Mouse (Mus musculus) heart, postnatal 0 days (tissue): ENCODE data around the gene Mrpl36. TPM values are rescaled to one million over a fixed set of nuclear protein-coding genes. Genes with fewer than 3 reads are reported as not detected.
A peak's percentile ranks its signal among the peaks of the same experiment; 100 is the strongest.

ENCODE experiments used
- ATAC-seq: fragments of 200-750 bp; cut with Nextera tagmentation; 2 replicates; pipeline ENCODE4 v1.8.0; 2017; ENCODE audit warnings: low read depth, moderate number of reproducible peaks, moderate library complexity; ENCODE audit not compliant: insufficient read depth
- DNase-seq: peaks from one replicate; pipeline ENCODE4 v3.0.0-alpha.2; 2016; ENCODE audit warnings: low spot score
- H3K27ac ChIP-seq: fragments of 300-500 bp; sonication (generic); 2 replicates; pipeline ENCODE4 v1.5.1; 2014; ENCODE audit warnings: low read depth, mild to moderate bottlenecking
- H3K27me3 ChIP-seq: fragments of 300-500 bp; sonication (generic); 2 replicates; pipeline ENCODE4 v1.6.1; 2014; ENCODE audit warnings: low read length, mixed read lengths; ENCODE audit not compliant: control insufficient read depth, insufficient read depth
- H3K36me3 ChIP-seq: fragments of 300-500 bp; sonication (generic); replicated peaks from 2 replicates; pipeline ENCODE4 v1.6.1; 2014; ENCODE audit warnings: low read length, mixed read lengths; ENCODE audit not compliant: control insufficient read depth, insufficient read depth
- H3K4me1 ChIP-seq: fragments of 300-500 bp; sonication (generic); 2 replicates; pipeline ENCODE4 v1.6.1; 2014; ENCODE audit warnings: antibody characterized with exemption; ENCODE audit not compliant: control insufficient read depth, insufficient read depth
- H3K4me2 ChIP-seq: fragments of 300-500 bp; sonication (generic); 2 replicates; pipeline ENCODE4 v1.6.1; 2014; ENCODE audit warnings: low read depth, mild to moderate bottlenecking, low read length, moderate library complexity
- H3K4me3 ChIP-seq: fragments of 300-500 bp; sonication (generic); 2 replicates; pipeline ENCODE4 v1.5.1; 2014; ENCODE audit warnings: low read depth, low read length
- H3K9ac ChIP-seq: fragments of 300-500 bp; sonication (generic); replicated peaks from 2 replicates; pipeline ENCODE4 v1.6.1; 2014; ENCODE audit warnings: low read depth, low read length, mixed read lengths
- H3K9me3 ChIP-seq: fragments of 300-500 bp; sonication (generic); replicated peaks from 2 replicates; pipeline ENCODE4 v1.6.1; 2016; ENCODE audit warnings: low read length; ENCODE audit not compliant: control insufficient read depth
- CTCF ChIP-seq: IDR thresholded peaks from 2 replicates; pipeline ENCODE4 v1.5.1; 2016; ENCODE audit warnings: antibody characterized with exemption, control low read depth, low read depth
- EP300 ChIP-seq: IDR thresholded peaks from 2 replicates; pipeline ENCODE4 v1.6.1; 2016; ENCODE audit warnings: antibody characterized with exemption, low read depth
- WGBS: fragments of 180-500 bp; shearing (Covaris S2); extraction: QIAGEN DNeasy Blood & Tissue Kit; methylation state at CpG from one replicate; pipeline ENCODE4 v1.1.7; 2014; 5-methylcytosine and 5-hydroxymethylcytosine counted together
- polyA plus RNA-seq: library from polyadenylated mRNA; unstranded; fragments of >200 nt; fragmentation: Nextera tagmentation; extraction: Ambion mirVana; gene quantifications from 2 replicates; pipeline ENCODE4 v1.2.1, GENCODE M21; 2015
- total RNA-seq: library from RNA; depleted of rRNA; stranded (reverse); fragments of >200 nt; gene quantifications from 2 replicates; pipeline ENCODE4 v1.2.3, GENCODE M21; 2014; ENCODE audit warnings: low replicate concordance

The Mrpl36 gene
- total and polyA plus RNA-seq, 2 experiments from 2014 or later: 102 to 130 TPM

DNA sequence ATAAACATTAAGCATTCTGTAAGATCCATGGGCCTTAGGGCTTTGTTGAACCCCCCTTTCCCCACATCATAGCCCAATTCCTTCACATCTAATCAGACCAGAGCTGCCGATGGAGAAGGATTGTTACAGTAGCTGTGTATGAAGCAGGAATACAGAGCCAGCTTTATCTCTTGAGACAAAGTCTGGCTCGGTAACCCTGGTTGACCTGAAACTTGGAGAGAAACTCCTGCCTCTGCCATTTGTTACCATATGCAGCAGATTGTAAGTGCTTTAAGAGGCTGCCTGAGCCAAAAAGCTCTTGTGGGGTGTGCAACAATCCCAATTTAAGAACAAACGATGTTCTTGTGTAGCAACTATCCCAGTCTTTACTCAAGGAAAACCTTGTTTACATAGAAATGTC is 3.4 kb downstream of the Mrpl36 start:
- peak; percentile 13 for DNase-seq
- TF ChIP-seq EP300 (no peak), CTCF (no peak)
- Histone ChIP-seq H3K4me1 (peaks cover 46% of the 10 kb centered on the region), H3K9ac (peak overlapping the region; percentile 83), H3K4me2 (peak overlapping the region; percentile 73), H3K4me3 (peak overlapping the region; percentile 70), H3K9me3 (no peaks in the 10 kb centered on the region), H3K27ac (peak overlapping the region; percentile 95), H3K27me3 (no peaks in the 10 kb centered on the region), H3K36me3 (peaks cover 4% of the 10 kb centered on the region; the same call in 1 of the 2 replicates)
- WGBS: 17% methylated on average over 3 of the region's 3 CpGs
- ATAC-seq: no peak

DNA sequence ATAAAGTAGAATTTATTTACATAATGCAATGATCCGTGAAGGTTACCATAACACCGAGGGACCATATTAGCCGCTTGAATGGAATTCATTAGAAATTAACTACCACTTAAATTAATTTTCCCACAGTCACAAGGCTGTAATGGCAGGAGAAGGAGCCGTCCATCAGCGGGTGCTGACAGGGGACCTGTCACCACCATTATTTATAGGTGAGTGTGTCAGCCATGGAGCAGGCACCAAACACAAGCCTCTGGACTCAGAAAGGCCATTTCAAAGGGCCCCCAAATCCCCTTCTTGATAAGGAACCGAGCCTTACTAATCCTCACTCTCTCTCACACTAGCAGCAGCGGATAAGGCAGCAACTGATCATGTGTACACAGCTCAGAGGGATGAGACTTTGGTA is 8.4 kb downstream of the Mrpl36 start:
- ATAC-seq: peak; percentile 79
- TF ChIP-seq EP300: peak; percentile 53; the same call in 1 of the 2 replicates
- no peak for TF ChIP-seq CTCF
- Histone ChIP-seq H3K4me2 (no peak overlapping the region), H3K27ac (peak overlapping the region; percentile 82), H3K36me3 (no peaks in the 10 kb centered on the region), H3K27me3 (no peaks in the 10 kb centered on the region), H3K4me3 (no peak overlapping the region), H3K9ac (no peak overlapping the region), H3K4me1 (peaks cover 30% of the 10 kb centered on the region), H3K9me3 (no peaks in the 10 kb centered on the region)
- DNase-seq: peak; percentile 67
- WGBS: 19% methylated on average over 7 of the region's 7 CpGs

DNA sequence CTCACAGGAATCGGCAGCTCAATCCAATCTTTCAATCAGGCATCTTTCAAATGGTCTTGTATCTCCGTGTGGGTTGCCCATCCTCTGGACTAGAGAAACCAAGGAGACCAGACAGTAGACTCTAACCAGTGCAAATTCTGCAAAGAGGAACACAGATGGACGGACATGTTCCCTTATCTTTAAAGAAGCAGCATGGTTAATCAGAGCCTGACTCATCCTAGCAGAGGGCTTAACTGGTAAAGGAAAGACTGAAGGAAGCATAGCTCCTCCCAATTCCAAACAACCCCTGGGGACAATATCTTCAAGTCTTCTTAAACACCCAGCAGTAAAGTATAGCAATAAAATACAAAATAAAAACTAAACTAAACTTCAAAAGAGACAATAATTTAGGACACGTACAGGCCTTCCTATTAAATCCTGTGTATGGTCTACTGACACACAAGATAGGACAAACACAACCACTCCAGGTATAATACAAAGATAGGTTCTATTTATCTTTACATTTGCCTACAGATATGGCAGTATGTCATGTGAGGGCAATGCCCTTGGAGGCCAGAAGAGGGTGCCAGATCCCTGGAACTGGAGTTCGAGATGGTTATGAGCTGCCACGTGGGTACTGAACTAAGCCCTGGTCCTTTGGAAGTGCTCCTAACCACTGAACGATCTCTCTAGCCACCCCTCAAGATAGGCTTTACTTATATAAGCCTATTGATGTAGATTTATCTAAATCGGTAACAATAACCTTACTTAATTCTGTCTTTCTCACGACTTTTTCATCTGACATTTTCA is 17.0 kb downstream of the Mrpl36 start:
- no peak for DNase-seq
- Histone ChIP-seq H3K4me2 (no peak overlapping the region), H3K27me3 (no peaks in the 10 kb centered on the region), H3K4me3 (no peak overlapping the region), H3K9me3 (no peaks in the 10 kb centered on the region), H3K27ac (peak overlapping the region; percentile 84; the same call in 1 of the 2 replicates), H3K36me3 (no peaks in the 10 kb centered on the region), H3K9ac (no peak overlapping the region), H3K4me1 (peaks cover 8% of the 10 kb centered on the region)
- TF ChIP-seq CTCF (peak; percentile 42), EP300 (no peak)
- no peak for ATAC-seq
- 70% methylated on average over 9 of the region's 9 CpGs for WGBS

DNA sequence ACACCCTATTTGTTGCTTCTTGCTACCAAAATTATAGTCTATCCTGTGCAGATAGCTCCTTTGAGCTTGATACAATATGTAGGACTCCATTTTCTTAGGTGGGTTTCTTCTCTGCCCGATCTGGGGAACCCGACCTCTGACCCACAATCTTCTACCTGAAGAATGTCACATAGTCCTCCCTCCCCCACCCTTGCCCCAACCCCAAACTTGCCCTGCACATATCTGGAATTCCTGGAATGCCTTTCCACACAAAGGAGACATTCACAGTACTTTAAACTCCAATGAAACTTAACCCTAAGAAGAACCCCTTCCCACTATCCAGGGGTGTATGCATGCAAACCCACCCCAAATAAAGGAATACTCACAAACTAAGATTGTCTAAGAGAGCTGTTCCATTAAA is 17.8 kb downstream of the Mrpl36 start:
- no peaks in the 10 kb centered on the region for H3K36me3 ChIP-seq
- no peak for TF ChIP-seq EP300
- TF ChIP-seq CTCF: no peak
- peak overlapping the region; percentile 43 for H3K4me2 ChIP-seq
- no peaks in the 10 kb centered on the region for H3K9me3 ChIP-seq
- WGBS: 15% methylated on average over 2 of the region's 2 CpGs
- peak overlapping the region; percentile 84 for H3K27ac ChIP-seq
- peaks cover 8% of the 10 kb centered on the region for H3K4me1 ChIP-seq
- H3K4me3 ChIP-seq: 0 out of 2 replicates have a peak overlapping the region, but pooled peaks have one; percentile 13
- ATAC-seq (peak; percentile 47; the same call in 1 of the 2 replicates), DNase-seq (no peak)
- no peak overlapping the region for H3K9ac ChIP-seq
- H3K27me3 ChIP-seq: no peaks in the 10 kb centered on the region

DNA sequence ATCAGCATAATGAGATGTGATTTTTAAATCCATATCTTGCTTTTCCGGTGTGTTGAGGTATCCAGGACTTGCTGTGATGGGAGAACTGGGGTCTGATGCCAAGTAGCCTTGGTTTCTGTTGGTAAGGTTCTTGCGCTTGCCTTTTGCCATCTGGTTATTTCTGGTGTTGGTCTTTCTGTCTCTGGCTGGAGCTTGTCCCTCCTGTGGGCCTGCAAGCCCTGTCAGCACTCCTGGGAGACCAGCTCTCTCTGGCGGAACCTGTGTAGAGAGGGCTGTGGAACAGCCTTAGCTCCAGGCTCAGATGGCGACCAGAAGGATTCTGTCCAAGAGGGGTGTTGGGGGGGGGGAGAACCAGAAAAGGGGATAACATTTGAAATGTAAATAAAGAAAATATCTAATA is 18.4 kb downstream of the Mrpl36 start:
- Histone ChIP-seq H3K4me2 (peak overlapping the region; percentile 43; the same call in 1 of the 2 replicates), H3K4me3 (0 out of 2 replicates have a peak overlapping the region, but pooled peaks have one; percentile 13), H3K36me3 (no peaks in the 10 kb centered on the region), H3K4me1 (peaks cover 11% of the 10 kb centered on the region), H3K9ac (no peak overlapping the region; the same call in 1 of the 2 replicates), H3K27me3 (no peaks in the 10 kb centered on the region), H3K9me3 (no peaks in the 10 kb centered on the region), H3K27ac (peak overlapping the region; percentile 84)
- WGBS: 21% methylated on average over 4 of the region's 4 CpGs
- TF ChIP-seq CTCF (peak; percentile 14; the same call in 1 of the 2 replicates), EP300 (no peak)
- DNase-seq: no peak
- ATAC-seq: peak; percentile 52
